Mouse (Mus musculus): ENCODE measurements at regions not wholly inside any gene's neighbourhood (a gene's known extent, or its start where the extent isn't known, plus 50 kb on each side); places are given as distances from the start of the nearest gene placed in this dataset.

DNA sequence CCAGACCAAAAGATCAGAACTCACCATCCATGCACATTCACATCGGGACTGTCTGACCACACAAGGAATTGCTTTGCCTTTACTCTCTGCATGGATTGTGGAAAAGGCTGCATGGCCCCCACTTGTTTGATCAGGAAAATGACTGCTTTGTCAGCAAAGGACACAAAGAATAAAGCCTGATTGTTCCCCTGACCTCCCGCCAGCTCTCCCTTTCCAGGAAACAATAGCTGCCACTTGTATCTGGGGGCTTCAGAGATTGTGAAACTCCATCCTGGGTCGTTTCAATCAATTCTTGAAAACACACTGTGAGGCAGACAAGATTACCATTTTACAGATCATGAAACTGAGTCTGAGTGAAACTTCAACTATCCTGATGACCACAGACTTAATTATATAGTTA is 70.7 kb downstream of the Zic3 start:
- no peak overlapping the region for H3K27ac ChIP-seq (replicated peaks; ENCODE audit: low read depth, low read length)
- no peak for DNase-seq (ENCODE audit: low spot score)
- H3K9ac ChIP-seq (replicated peaks; ENCODE audit: low read length): no peak overlapping the region
- no peaks in the 10 kb centered on the region for H3K9me3 ChIP-seq (replicated peaks; ENCODE audit: control insufficient read depth, low read length)
- H3K4me2 ChIP-seq (ENCODE audit: low read depth, low read length): no peak overlapping the region
- H3K27me3 ChIP-seq (ENCODE audit: control insufficient read depth, insufficient read depth, low read length): no peaks in the 10 kb centered on the region
- no peak for ATAC-seq (replicated peaks; ENCODE audit: insufficient number of reproducible peaks, low FRiP score, low TSS enrichment, low read depth)
- 26% methylated on average over 3 of the region's 3 CpGs for WGBS
- H3K4me3 ChIP-seq (ENCODE audit: low read depth, low read length): no peak overlapping the region
- H3K4me1 ChIP-seq (ENCODE audit: control insufficient read depth, insufficient read depth, low read length): no peaks in the 10 kb centered on the region
- no peaks in the 10 kb centered on the region for H3K36me3 ChIP-seq (replicated peaks; ENCODE audit: control insufficient read depth, insufficient read depth, low read depth, low read length)

DNA sequence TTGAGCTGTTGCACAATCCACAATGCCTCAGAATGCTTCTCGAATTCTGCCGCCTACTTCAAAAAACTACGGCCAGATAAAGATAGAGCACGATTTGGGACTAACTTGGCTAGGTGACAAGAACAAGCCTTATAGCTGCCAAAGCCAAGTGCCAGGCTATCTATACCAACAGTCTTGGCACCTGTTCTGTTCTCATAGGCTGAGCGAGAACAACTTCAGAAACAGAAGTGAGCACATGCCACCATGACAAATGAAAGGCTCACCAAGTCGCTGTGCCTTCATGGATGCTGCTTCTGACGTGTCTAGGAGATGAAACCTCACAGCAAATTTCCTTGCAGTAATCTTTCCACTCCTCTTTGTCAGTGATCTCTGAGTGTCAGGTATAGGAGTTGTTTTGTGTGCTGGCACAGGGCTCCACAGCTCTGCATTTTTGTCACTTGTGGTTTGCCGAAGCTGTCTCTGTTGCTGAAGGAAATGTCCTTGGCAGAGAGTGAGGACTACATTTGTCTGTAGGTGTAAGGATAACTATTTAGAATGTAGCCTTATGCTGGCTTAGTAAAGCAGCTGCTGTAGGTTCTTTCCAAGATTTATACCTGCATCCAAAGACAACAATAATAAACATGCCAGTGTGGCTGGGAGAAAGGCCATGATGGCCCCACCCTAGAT is 95.4 kb downstream of the Zic3 start:
- H3K4me3 ChIP-seq (ENCODE audit: low read depth, low read length): no peak overlapping the region
- H3K4me1 ChIP-seq (ENCODE audit: control insufficient read depth, insufficient read depth, low read length): no peaks in the 10 kb centered on the region
- no peak for ATAC-seq (replicated peaks; ENCODE audit: insufficient number of reproducible peaks, low FRiP score, low TSS enrichment, low read depth)
- 82% methylated on average over 8 of the region's 8 CpGs for WGBS
- H3K9ac ChIP-seq (replicated peaks; ENCODE audit: low read length): no peak overlapping the region
- no peak overlapping the region for H3K4me2 ChIP-seq (ENCODE audit: low read depth, low read length)
- H3K36me3 ChIP-seq (replicated peaks; ENCODE audit: control insufficient read depth, insufficient read depth, low read depth, low read length): no peaks in the 10 kb centered on the region
- no peak overlapping the region for H3K27ac ChIP-seq (replicated peaks; ENCODE audit: low read depth, low read length)
- no peaks in the 10 kb centered on the region for H3K9me3 ChIP-seq (replicated peaks; ENCODE audit: control insufficient read depth, low read length)
- DNase-seq (ENCODE audit: low spot score): no peak
- no peaks in the 10 kb centered on the region for H3K27me3 ChIP-seq (ENCODE audit: control insufficient read depth, insufficient read depth, low read length)

DNA sequence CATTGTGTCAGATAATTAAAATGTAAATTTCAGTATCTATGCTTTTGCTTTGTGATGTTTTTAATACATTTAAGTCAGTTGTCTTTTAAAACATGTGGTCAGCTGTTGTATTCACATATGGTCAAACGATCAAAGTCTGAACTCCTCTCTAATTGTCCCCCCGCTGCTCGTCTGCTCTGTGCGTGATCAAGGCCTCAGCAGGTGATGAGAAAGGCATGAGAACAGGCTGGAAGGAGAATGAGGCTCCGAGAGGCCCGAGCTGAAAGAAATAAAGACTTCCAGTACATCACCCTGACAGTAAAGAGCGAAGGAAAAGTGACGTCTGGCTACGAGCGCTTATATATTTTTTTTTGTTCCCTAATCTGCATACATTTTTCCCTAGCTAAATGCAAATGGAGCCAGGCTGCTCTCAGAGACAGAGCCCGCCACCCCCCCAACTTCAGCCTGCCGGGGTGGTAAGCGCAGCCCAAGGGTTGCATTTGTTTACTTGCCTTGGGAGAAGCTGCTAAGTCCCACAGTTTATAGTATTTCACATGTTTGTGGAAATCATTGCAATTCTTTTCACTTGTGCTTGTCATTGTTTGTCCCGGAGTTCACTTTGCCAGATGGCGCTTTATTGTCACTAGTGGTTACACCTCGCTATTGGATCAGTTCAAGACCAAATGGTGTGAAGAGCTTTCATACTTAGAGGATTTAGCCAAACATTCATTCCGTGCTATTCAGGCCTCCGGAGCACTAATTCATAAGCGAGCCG is 133.0 kb downstream of the Zic3 start:
- H3K36me3 ChIP-seq (replicated peaks; ENCODE audit: control insufficient read depth, insufficient read depth, low read depth, low read length): no peaks in the 10 kb centered on the region
- DNase-seq (ENCODE audit: low spot score) (no peak), ATAC-seq (replicated peaks; ENCODE audit: insufficient number of reproducible peaks, low FRiP score, low TSS enrichment, low read depth) (no peak)
- H3K9ac ChIP-seq (replicated peaks; ENCODE audit: low read length): no peak overlapping the region
- H3K27me3 ChIP-seq (ENCODE audit: control insufficient read depth, insufficient read depth, low read length): no peaks in the 10 kb centered on the region
- no peaks in the 10 kb centered on the region for H3K4me1 ChIP-seq (ENCODE audit: control insufficient read depth, insufficient read depth, low read length)
- H3K27ac ChIP-seq (replicated peaks; ENCODE audit: low read depth, low read length): no peak overlapping the region
- 0 out of 2 replicates have a peak overlapping the region, but pooled peaks have one; percentile 4 for H3K4me2 ChIP-seq (ENCODE audit: low read depth, low read length)
- no peak overlapping the region for H3K4me3 ChIP-seq (ENCODE audit: low read depth, low read length)
- 19% methylated on average over 20 of the region's 20 CpGs for WGBS
- H3K9me3 ChIP-seq (replicated peaks; ENCODE audit: control insufficient read depth, low read length): no peaks in the 10 kb centered on the region

DNA sequence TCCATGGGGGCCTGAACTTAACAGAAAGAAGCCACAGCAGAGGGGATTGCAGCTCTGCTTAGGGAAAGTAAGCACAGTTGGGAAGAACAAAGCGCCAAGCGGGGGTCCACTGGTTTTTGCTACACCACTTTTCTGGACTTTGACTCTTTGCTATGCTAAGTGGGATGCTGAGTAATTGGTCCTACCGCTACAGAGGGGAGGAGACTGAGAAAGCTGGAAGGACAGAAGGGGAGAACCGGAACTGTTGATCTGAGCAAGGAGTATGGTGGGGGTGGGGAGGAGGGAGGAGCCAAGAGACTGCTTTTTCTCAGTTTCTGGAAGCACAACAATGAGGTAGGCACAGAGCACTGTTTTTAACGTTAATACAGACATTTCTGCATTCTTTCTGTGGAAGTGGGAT is 134.9 kb downstream of the Zic3 start:
- 28% methylated on average over 5 of the region's 5 CpGs for WGBS
- H3K9me3 ChIP-seq (replicated peaks; ENCODE audit: control insufficient read depth, low read length): no peaks in the 10 kb centered on the region
- H3K36me3 ChIP-seq (replicated peaks; ENCODE audit: control insufficient read depth, insufficient read depth, low read depth, low read length): no peaks in the 10 kb centered on the region
- no peaks in the 10 kb centered on the region for H3K4me1 ChIP-seq (ENCODE audit: control insufficient read depth, insufficient read depth, low read length)
- no peak overlapping the region for H3K4me2 ChIP-seq (ENCODE audit: low read depth, low read length)
- ATAC-seq (replicated peaks; ENCODE audit: insufficient number of reproducible peaks, low FRiP score, low TSS enrichment, low read depth) (no peak), DNase-seq (ENCODE audit: low spot score) (no peak)
- no peak overlapping the region for H3K9ac ChIP-seq (replicated peaks; ENCODE audit: low read length)
- H3K27ac ChIP-seq (replicated peaks; ENCODE audit: low read depth, low read length): no peak overlapping the region
- no peaks in the 10 kb centered on the region for H3K27me3 ChIP-seq (ENCODE audit: control insufficient read depth, insufficient read depth, low read length)
- H3K4me3 ChIP-seq (ENCODE audit: low read depth, low read length): no peak overlapping the region

DNA sequence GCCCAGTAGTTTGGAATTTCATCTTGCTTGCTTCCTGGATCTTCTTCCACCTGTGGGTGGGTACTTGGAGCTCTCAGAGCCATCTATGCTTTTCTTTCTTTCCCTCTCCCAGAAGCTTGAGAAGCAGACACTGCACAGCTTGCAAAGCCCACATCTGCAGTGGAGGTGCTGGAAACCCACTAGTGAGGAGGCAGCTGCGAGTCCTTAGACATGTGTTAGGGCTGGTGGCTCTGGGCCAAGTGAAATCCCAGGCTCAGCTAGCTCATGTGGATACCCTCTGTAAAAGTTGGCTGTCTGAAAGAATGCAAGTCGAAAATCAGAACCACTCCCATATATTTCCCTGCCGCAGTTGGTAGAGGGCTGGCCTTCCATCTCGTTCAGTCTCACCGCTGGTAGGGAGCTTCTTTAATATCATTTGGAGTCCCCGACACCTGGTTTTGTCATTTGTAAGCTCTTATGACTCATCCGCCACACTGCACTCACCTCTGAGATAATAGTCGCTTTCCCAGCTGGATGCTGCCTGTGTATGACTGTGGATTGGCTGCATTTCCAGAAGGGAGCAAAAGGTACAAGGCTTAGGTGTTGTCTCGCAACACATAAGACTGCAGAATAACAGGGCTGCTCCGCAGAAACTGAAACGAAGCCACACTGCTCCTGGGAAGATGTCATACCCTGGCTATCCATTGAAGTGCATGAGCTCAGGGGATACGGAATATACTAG is 143.8 kb downstream of the Zic3 start:
- no peaks in the 10 kb centered on the region for H3K36me3 ChIP-seq (replicated peaks; ENCODE audit: control insufficient read depth, insufficient read depth, low read depth, low read length)
- no peaks in the 10 kb centered on the region for H3K4me1 ChIP-seq (ENCODE audit: control insufficient read depth, insufficient read depth, low read length)
- H3K27me3 ChIP-seq (ENCODE audit: control insufficient read depth, insufficient read depth, low read length): no peaks in the 10 kb centered on the region
- ATAC-seq (replicated peaks; ENCODE audit: insufficient number of reproducible peaks, low FRiP score, low TSS enrichment, low read depth) (no peak), DNase-seq (ENCODE audit: low spot score) (no peak)
- H3K9ac ChIP-seq (replicated peaks; ENCODE audit: low read length): no peak overlapping the region
- WGBS: 82% methylated on average over 12 of the region's 12 CpGs
- H3K4me2 ChIP-seq (ENCODE audit: low read depth, low read length): no peak overlapping the region
- no peaks in the 10 kb centered on the region for H3K9me3 ChIP-seq (replicated peaks; ENCODE audit: control insufficient read depth, low read length)
- no peak overlapping the region for H3K4me3 ChIP-seq (ENCODE audit: low read depth, low read length)
- H3K27ac ChIP-seq (replicated peaks; ENCODE audit: low read depth, low read length): no peak overlapping the region

DNA sequence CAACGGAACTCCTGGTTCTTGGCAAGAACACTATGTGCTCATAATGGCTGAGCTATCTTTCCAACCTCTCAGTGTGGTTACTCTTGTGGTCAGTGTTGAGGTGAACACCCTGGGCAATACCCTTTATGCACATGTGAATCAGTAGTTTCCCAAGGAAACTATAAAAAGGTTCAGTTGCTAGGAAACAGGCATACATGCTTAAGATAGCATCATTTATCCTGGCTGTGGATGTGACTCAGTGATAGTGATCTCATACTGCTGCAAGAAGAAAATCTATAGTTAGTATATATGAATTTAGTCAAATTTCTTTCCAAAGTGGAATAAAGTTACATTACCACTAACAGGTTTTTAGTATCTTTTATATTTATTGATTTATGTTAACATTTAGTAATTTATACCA is 151.8 kb downstream of the Zic3 start:
- Histone ChIP-seq H3K9ac (replicated peaks; ENCODE audit: low read length) (no peak overlapping the region), H3K36me3 (replicated peaks; ENCODE audit: control insufficient read depth, insufficient read depth, low read depth, low read length) (no peaks in the 10 kb centered on the region), H3K9me3 (replicated peaks; ENCODE audit: control insufficient read depth, low read length) (no peaks in the 10 kb centered on the region), H3K27ac (replicated peaks; ENCODE audit: low read depth, low read length) (no peak overlapping the region), H3K4me2 (ENCODE audit: low read depth, low read length) (no peak overlapping the region), H3K4me1 (ENCODE audit: control insufficient read depth, insufficient read depth, low read length) (no peaks in the 10 kb centered on the region), H3K27me3 (ENCODE audit: control insufficient read depth, insufficient read depth, low read length) (no peaks in the 10 kb centered on the region), H3K4me3 (ENCODE audit: low read depth, low read length) (no peak overlapping the region)
- WGBS: 75% methylated on average over 1 of the region's 1 CpGs
- no peak for ATAC-seq (replicated peaks; ENCODE audit: insufficient number of reproducible peaks, low FRiP score, low TSS enrichment, low read depth)
- DNase-seq (ENCODE audit: low spot score): no peak

Data from embryonic facial prominence, embryonic 11.5 days (tissue).